Mouse (Mus musculus): Measurements from ENCODE around the gene Rpl36al. TPM values are rescaled to one million over a fixed set of nuclear protein-coding genes. Genes with fewer than 3 reads are reported as not detected.
A peak's percentile ranks its signal among the peaks of the same experiment; 100 is the strongest.

The Rpl36al gene
- polyA plus RNA-seq, 1 experiment from 2014 or later: 688 TPM

- no peaks in the 10 kb centered on the region for H3K27me3 ChIP-seq (ENCODE audit: control insufficient read depth, insufficient read depth, low read length)
- no peaks in the 10 kb centered on the region for H3K9me3 ChIP-seq (replicated peaks; ENCODE audit: control insufficient read depth, low read length)
- peak; percentile 55 for ATAC-seq (ENCODE audit: insufficient read depth, low FRiP score)
- 1% methylated on average over 83 of the region's 86 CpGs for WGBS
- peak overlapping the region; percentile 96 for H3K4me3 ChIP-seq (replicated peaks; ENCODE audit: low read length)
- H3K27ac ChIP-seq (ENCODE audit: low read length): peak overlapping the region; percentile 89
- H3K9ac ChIP-seq (ENCODE audit: low read length): peak overlapping the region; percentile 92
- H3K4me1 ChIP-seq (ENCODE audit: control insufficient read depth, insufficient read depth, low read length): peaks cover 15% of the 10 kb centered on the region
- H3K36me3 ChIP-seq (ENCODE audit: control insufficient read depth, insufficient read depth, low read length): peaks cover 10% of the 10 kb centered on the region
- peak overlapping the region; percentile 96 for H3K4me2 ChIP-seq (ENCODE audit: low read depth, low read length)
These were observed 736 bp upstream of the Rpl36al start for GRCm38 (mm10) chr12:69184342-69185295.

- Histone ChIP-seq H3K27ac (ENCODE audit: low read length) (no peak overlapping the region), H3K4me2 (ENCODE audit: low read depth, low read length) (no peak overlapping the region), H3K4me1 (ENCODE audit: control insufficient read depth, insufficient read depth, low read length) (peaks cover 9% of the 10 kb centered on the region), H3K36me3 (ENCODE audit: control insufficient read depth, insufficient read depth, low read length) (peaks cover 5% of the 10 kb centered on the region), H3K9ac (ENCODE audit: low read length) (no peak overlapping the region), H3K27me3 (ENCODE audit: control insufficient read depth, insufficient read depth, low read length) (no peaks in the 10 kb centered on the region), H3K4me3 (replicated peaks; ENCODE audit: low read length) (no peak overlapping the region), H3K9me3 (replicated peaks; ENCODE audit: control insufficient read depth, low read length) (no peaks in the 10 kb centered on the region)
- no peak for ATAC-seq (ENCODE audit: insufficient read depth, low FRiP score)
- 90% methylated on average over 4 of the region's 4 CpGs for WGBS
These were observed 2.1 kb downstream of the Rpl36al start for GRCm38 (mm10) chr12:69181800-69182199.

- ATAC-seq (ENCODE audit: insufficient read depth, low FRiP score): no peak
- H3K27ac ChIP-seq (ENCODE audit: low read length): no peak overlapping the region
- H3K9ac ChIP-seq (ENCODE audit: low read length): no peak overlapping the region
- no peak overlapping the region for H3K4me2 ChIP-seq (ENCODE audit: low read depth, low read length)
- H3K9me3 ChIP-seq (replicated peaks; ENCODE audit: control insufficient read depth, low read length): no peaks in the 10 kb centered on the region
- H3K4me3 ChIP-seq (replicated peaks; ENCODE audit: low read length): no peak overlapping the region
- 54% methylated on average over 12 of the region's 12 CpGs for WGBS
- H3K4me1 ChIP-seq (ENCODE audit: control insufficient read depth, insufficient read depth, low read length): no peaks in the 10 kb centered on the region; the same call in 1 of the 2 replicates
- peaks cover 9% of the 10 kb centered on the region for H3K36me3 ChIP-seq (ENCODE audit: control insufficient read depth, insufficient read depth, low read length)
- no peaks in the 10 kb centered on the region for H3K27me3 ChIP-seq (ENCODE audit: control insufficient read depth, insufficient read depth, low read length)
These were observed 4.5 kb downstream of the Rpl36al start for GRCm38 (mm10) chr12:69179371-69179770.

GRCm38 (mm10) chr12:69177526-69177925 lies 6.4 kb downstream of the Rpl36al start:
- ATAC-seq (ENCODE audit: insufficient read depth, low FRiP score): no peak
- no peak overlapping the region for H3K27ac ChIP-seq (ENCODE audit: low read length)
- H3K9ac ChIP-seq (ENCODE audit: low read length): no peak overlapping the region
- no peaks in the 10 kb centered on the region for H3K9me3 ChIP-seq (replicated peaks; ENCODE audit: control insufficient read depth, low read length)
- no peaks in the 10 kb centered on the region for H3K27me3 ChIP-seq (ENCODE audit: control insufficient read depth, insufficient read depth, low read length)
- WGBS: 87% methylated on average over 3 of the region's 3 CpGs
- H3K36me3 ChIP-seq (ENCODE audit: control insufficient read depth, insufficient read depth, low read length): peaks cover 9% of the 10 kb centered on the region
- H3K4me2 ChIP-seq (ENCODE audit: low read depth, low read length): no peak overlapping the region
- no peak overlapping the region for H3K4me3 ChIP-seq (replicated peaks; ENCODE audit: low read length)
- H3K4me1 ChIP-seq (ENCODE audit: control insufficient read depth, insufficient read depth, low read length): no peaks in the 10 kb centered on the region; the same call in 1 of the 2 replicates

- Histone ChIP-seq H3K27ac (ENCODE audit: low read length) (no peak overlapping the region), H3K27me3 (ENCODE audit: control insufficient read depth, insufficient read depth, low read length) (no peaks in the 10 kb centered on the region), H3K4me3 (replicated peaks; ENCODE audit: low read length) (no peak overlapping the region), H3K9me3 (replicated peaks; ENCODE audit: control insufficient read depth, low read length) (no peaks in the 10 kb centered on the region), H3K36me3 (ENCODE audit: control insufficient read depth, insufficient read depth, low read length) (peaks cover 3% of the 10 kb centered on the region), H3K4me1 (ENCODE audit: control insufficient read depth, insufficient read depth, low read length) (no peaks in the 10 kb centered on the region), H3K9ac (ENCODE audit: low read length) (no peak overlapping the region), H3K4me2 (ENCODE audit: low read depth, low read length) (no peak overlapping the region)
- WGBS: 69% methylated on average over 3 of the region's 3 CpGs
- ATAC-seq (ENCODE audit: insufficient read depth, low FRiP score): peak; percentile 40; the same call in 1 of the 2 replicates
These were observed 7.9 kb downstream of the Rpl36al start for GRCm38 (mm10) chr12:69175975-69176374.

- Histone ChIP-seq H3K27ac (ENCODE audit: low read length) (no peak overlapping the region), H3K36me3 (ENCODE audit: control insufficient read depth, insufficient read depth, low read length) (0 out of 2 replicates have a peak, but pooled peaks cover 3% of the 10 kb centered on the region), H3K9ac (ENCODE audit: low read length) (no peak overlapping the region), H3K4me1 (ENCODE audit: control insufficient read depth, insufficient read depth, low read length) (peaks cover 14% of the 10 kb centered on the region), H3K27me3 (ENCODE audit: control insufficient read depth, insufficient read depth, low read length) (no peaks in the 10 kb centered on the region), H3K9me3 (replicated peaks; ENCODE audit: control insufficient read depth, low read length) (no peaks in the 10 kb centered on the region), H3K4me2 (ENCODE audit: low read depth, low read length) (no peak overlapping the region), H3K4me3 (replicated peaks; ENCODE audit: low read length) (no peak overlapping the region)
- 92% methylated on average over 2 of the region's 2 CpGs for WGBS
- no peak for ATAC-seq (ENCODE audit: insufficient read depth, low FRiP score)
These were observed 12.6 kb downstream of the Rpl36al start for GRCm38 (mm10) chr12:69171307-69171706.

- Histone ChIP-seq H3K4me1 (ENCODE audit: control insufficient read depth, insufficient read depth, low read length) (peaks cover 14% of the 10 kb centered on the region), H3K4me2 (ENCODE audit: low read depth, low read length) (peak within 1 kb of the TSS; percentile 93), H3K4me3 (replicated peaks; ENCODE audit: low read length) (peak within 1 kb of the TSS; percentile 81), H3K9me3 (replicated peaks; ENCODE audit: control insufficient read depth, low read length) (no peaks in the 10 kb centered on the region), H3K27me3 (ENCODE audit: control insufficient read depth, insufficient read depth, low read length) (no peaks in the 10 kb centered on the region), H3K36me3 (ENCODE audit: control insufficient read depth, insufficient read depth, low read length) (no peaks in the 10 kb centered on the region), H3K27ac (ENCODE audit: low read length) (peak within 1 kb of the TSS; percentile 47; the same call in 1 of the 2 replicates), H3K9ac (ENCODE audit: low read length) (peak within 1 kb of the TSS; percentile 76)
- peak; percentile 87 for ATAC-seq (ENCODE audit: insufficient read depth, low FRiP score)
- under 1% methylated on average over 40 of the region's 40 CpGs for WGBS
These were observed 15.3 kb downstream of the Rpl36al start, which contains the start of gene Lrr1 for GRCm38 (mm10) chr12:69168461-69169106. Gene Lrr1 (plus strand): TSS chr12:69168814.

- Histone ChIP-seq H3K4me1 (ENCODE audit: control insufficient read depth, insufficient read depth, low read length) (peaks cover 14% of the 10 kb centered on the region), H3K9ac (ENCODE audit: low read length) (peak overlapping the region; percentile 76), H3K4me2 (ENCODE audit: low read depth, low read length) (peak overlapping the region; percentile 93), H3K36me3 (ENCODE audit: control insufficient read depth, insufficient read depth, low read length) (no peaks in the 10 kb centered on the region), H3K27me3 (ENCODE audit: control insufficient read depth, insufficient read depth, low read length) (no peaks in the 10 kb centered on the region), H3K9me3 (replicated peaks; ENCODE audit: control insufficient read depth, low read length) (no peaks in the 10 kb centered on the region), H3K27ac (ENCODE audit: low read length) (peak overlapping the region; percentile 47; the same call in 1 of the 2 replicates), H3K4me3 (replicated peaks; ENCODE audit: low read length) (peak overlapping the region; percentile 81)
- WGBS: 7% methylated on average over 18 of the region's 18 CpGs
- ATAC-seq (ENCODE audit: insufficient read depth, low FRiP score): peak; percentile 3; the same call in 1 of the 2 replicates
These were observed 16.0 kb downstream of the Rpl36al start for GRCm38 (mm10) chr12:69167656-69168460.
